In genomic region chr2:77518693-77519092, GRCm38 (mm10) we compare ENCODE assay signal across 8 mouse cellular contexts.
DNase-seq lines count a peak whose midpoint lies in the region; ATAC-seq lines count a peak whose summit lies in the region.

No protein-coding gene starts in this region.

- no peak overlapping the region for H3K9ac ChIP-seq in neural tube, embryonic 11.5 days (ENCODE audit: low read length)
- no peak overlapping the region for H3K9ac ChIP-seq in hindbrain, embryonic 14.5 days
- peak overlapping the region; percentile 51 for H3K9ac ChIP-seq in liver, embryonic 12.5 days
- H3K9ac ChIP-seq in stomach, embryonic 15.5 days = no peak overlapping the region

- no peaks in the 10 kb centered on the region; the same call in 1 of the 2 replicates for H3K9me3 ChIP-seq in neural tube, embryonic 11.5 days (ENCODE audit: control insufficient read depth, low read length)
- no peaks in the 10 kb centered on the region for H3K9me3 ChIP-seq in hindbrain, embryonic 14.5 days (ENCODE audit: control insufficient read depth, low read length)
- no peaks in the 10 kb centered on the region for H3K9me3 ChIP-seq in liver, embryonic 12.5 days (replicated peaks)
- no peaks in the 10 kb centered on the region for H3K9me3 ChIP-seq in stomach, embryonic 15.5 days

- no peaks in the 10 kb centered on the region; the same call in 1 of the 2 replicates for H3K4me1 ChIP-seq in neural tube, embryonic 11.5 days (ENCODE audit: control insufficient read depth, insufficient read depth, low read length)
- H3K4me1 ChIP-seq in hindbrain, embryonic 14.5 days (replicated peaks; ENCODE audit: control insufficient read depth, insufficient read depth, low read length) = peaks cover 15% of the 10 kb centered on the region
- H3K4me1 ChIP-seq in liver, embryonic 12.5 days = peaks cover 56% of the 10 kb centered on the region
- H3K4me1 ChIP-seq in stomach, embryonic 15.5 days = peaks cover 3% of the 10 kb centered on the region; the same call in 1 of the 2 replicates

- peak overlapping the region; percentile 23; the same call in 1 of the 2 replicates for H3K4me3 ChIP-seq in neural tube, embryonic 11.5 days (ENCODE audit: low read depth, low read length)
- peak overlapping the region; percentile 29 for H3K4me3 ChIP-seq in hindbrain, embryonic 14.5 days (replicated peaks; ENCODE audit: low read length)
- H3K4me3 ChIP-seq in liver, embryonic 12.5 days = peak overlapping the region; percentile 53
- H3K4me3 ChIP-seq in stomach, embryonic 15.5 days (replicated peaks) = peak overlapping the region; percentile 41

- 5% methylated on average over 8 of the region's 8 CpGs for WGBS in neural tube, embryonic 11.5 days
- 5% methylated on average over 8 of the region's 8 CpGs for WGBS in hindbrain, embryonic 14.5 days
- 12% methylated on average over 8 of the region's 8 CpGs for WGBS in liver, embryonic 12.5 days (ENCODE audit: insufficient replicate concordance)
- WGBS in stomach, embryonic 15.5 days = 16% methylated on average over 8 of the region's 8 CpGs

- H3K27me3 ChIP-seq in neural tube, embryonic 11.5 days (ENCODE audit: control insufficient read depth, insufficient read depth, low read length) = no peaks in the 10 kb centered on the region
- no peaks in the 10 kb centered on the region for H3K27me3 ChIP-seq in hindbrain, embryonic 14.5 days (ENCODE audit: control insufficient read depth, insufficient read depth, low read length)
- no peaks in the 10 kb centered on the region for H3K27me3 ChIP-seq in liver, embryonic 12.5 days (replicated peaks)
- H3K27me3 ChIP-seq in stomach, embryonic 15.5 days (replicated peaks) = no peaks in the 10 kb centered on the region

- no peak overlapping the region for H3K27ac ChIP-seq in neural tube, embryonic 11.5 days (ENCODE audit: low read depth, low read length)
- H3K27ac ChIP-seq in hindbrain, embryonic 14.5 days = no peak overlapping the region
- peak overlapping the region; percentile 48; the same call in 1 of the 2 replicates for H3K27ac ChIP-seq in liver, embryonic 12.5 days
- H3K27ac ChIP-seq in stomach, embryonic 15.5 days = no peak overlapping the region

- ATAC-seq in neural tube, embryonic 11.5 days (ENCODE audit: insufficient read depth, low FRiP score, low TSS enrichment) = no peak
- no peak for ATAC-seq in hindbrain, embryonic 14.5 days (ENCODE audit: low FRiP score)
- 0 out of 2 replicates have a peak, but pooled peaks have one; percentile 33 for ATAC-seq in liver, embryonic 12.5 days
- no peak for ATAC-seq in stomach, embryonic 15.5 days (ENCODE audit: insufficient read depth, low FRiP score, low read depth)

- H3K4me2 ChIP-seq in neural tube, embryonic 11.5 days (ENCODE audit: low read depth) = peak overlapping the region; percentile 45
- peak overlapping the region; percentile 60 for H3K4me2 ChIP-seq in hindbrain, embryonic 14.5 days (replicated peaks)
- peak overlapping the region; percentile 70 for H3K4me2 ChIP-seq in liver, embryonic 12.5 days
- peak overlapping the region; percentile 65 for H3K4me2 ChIP-seq in stomach, embryonic 15.5 days

- DNase-seq in neural tube, embryonic 11.5 days (ENCODE audit: low spot score) = no peak
- no peak for DNase-seq in neural tube, embryonic 10.5 days (ENCODE audit: extremely low spot score, low spot score)
- DNase-seq in hindbrain, embryonic 14.5 days (ENCODE audit: low spot score) = no peak
- no peak for DNase-seq in layer of hippocampus, postnatal 25 days (ENCODE audit: extremely low spot score in 1 of 2, low spot score in 1 of 2)
- no peak for DNase-seq in cerebellum, postnatal 4 days (ENCODE audit: low spot score in 2 of 2)
- DNase-seq in right cerebral cortex, adult 18-20 months = no peak

- no peaks in the 10 kb centered on the region for H3K36me3 ChIP-seq in neural tube, embryonic 11.5 days (ENCODE audit: control insufficient read depth, insufficient read depth, low read length)
- no peaks in the 10 kb centered on the region for H3K36me3 ChIP-seq in hindbrain, embryonic 14.5 days (replicated peaks; ENCODE audit: control insufficient read depth, insufficient read depth)
- H3K36me3 ChIP-seq in liver, embryonic 12.5 days = no peaks in the 10 kb centered on the region
- H3K36me3 ChIP-seq in stomach, embryonic 15.5 days = no peaks in the 10 kb centered on the region
